Mouse (Mus musculus) stomach, postnatal 0 days (tissue): ENCODE measurements around the gene 1190007I07Rik. TPM values are rescaled to one million over a fixed set of nuclear protein-coding genes. Genes with fewer than 3 reads are reported as not detected.
"Not testable (repeated sequence)": the region's sequence is repeated elsewhere in the genome, so short reads cannot be mapped to it uniquely, and the experiment has no call there.

Source experiments
- ATAC-seq: fragments of 200-750 bp; cut with Nextera tagmentation; 2 replicates; pipeline ENCODE4 v1.8.0; 2017; ENCODE audit not compliant: low FRiP score, low TSS enrichment
- DNase-seq: peaks from one replicate; pipeline ENCODE4 v3.0.0-alpha.2; 2016; ENCODE audit warnings: low spot score
- H3K27ac ChIP-seq: fragments of 300-500 bp; sonication (generic); replicated peaks from 2 replicates; pipeline ENCODE4 v1.5.1; 2014; ENCODE audit warnings: mild to moderate bottlenecking, control low read depth
- H3K27me3 ChIP-seq: fragments of 300-500 bp; sonication (generic); 2 replicates; pipeline ENCODE4 v1.6.1; 2014; ENCODE audit warnings: low read length; ENCODE audit not compliant: control insufficient read depth, insufficient read depth
- H3K36me3 ChIP-seq: fragments of 300-500 bp; sonication (generic); 2 replicates; pipeline ENCODE4 v1.6.1; 2014; ENCODE audit warnings: low read length, mixed read lengths; ENCODE audit not compliant: control insufficient read depth, insufficient read depth
- H3K4me1 ChIP-seq: fragments of 300-500 bp; sonication (generic); replicated peaks from 2 replicates; pipeline ENCODE4 v1.6.1; 2014; ENCODE audit warnings: antibody characterized with exemption; ENCODE audit not compliant: control insufficient read depth, insufficient read depth
- H3K4me2 ChIP-seq: fragments of 300-500 bp; sonication (generic); replicated peaks from 2 replicates; pipeline ENCODE4 v1.6.1; 2014; ENCODE audit warnings: low read depth, mild to moderate bottlenecking, control low read depth, moderate library complexity
- H3K4me3 ChIP-seq: fragments of 300-500 bp; sonication (generic); 2 replicates; pipeline ENCODE4 v1.5.1; 2014; ENCODE audit warnings: low read depth, low read length, control low read depth
- H3K9ac ChIP-seq: fragments of 300-500 bp; sonication (generic); 2 replicates; pipeline ENCODE4 v1.6.1; 2014; ENCODE audit warnings: mild to moderate bottlenecking, low read length, control low read depth, mixed read lengths
- H3K9me3 ChIP-seq: fragments of 300-500 bp; sonication (generic); 2 replicates; pipeline ENCODE4 v1.6.1; 2016; ENCODE audit warnings: low read length; ENCODE audit not compliant: control insufficient read depth
- CTCF ChIP-seq: IDR thresholded peaks from 2 replicates; pipeline ENCODE4 v1.5.1; 2016; ENCODE audit warnings: antibody characterized with exemption, low read depth, mild to moderate bottlenecking, moderate library complexity
- EP300 ChIP-seq: optimal IDR thresholded peaks from 2 replicates; pipeline ENCODE3; 2016; ENCODE audit warnings: antibody characterized with exemption
- WGBS: fragments of 180-500 bp; shearing (Covaris S2); extraction: QIAGEN DNeasy Blood & Tissue Kit; methylation state at CpG from one replicate; pipeline ENCODE4 v1.1.7; 2014; 5-methylcytosine and 5-hydroxymethylcytosine counted together
- polyA plus RNA-seq: library from polyadenylated mRNA; unstranded; fragments of >200 nt; fragmentation: Nextera tagmentation; extraction: Ambion mirVana; gene quantifications from 2 replicates; pipeline ENCODE4 v1.2.1, GENCODE M21; 2015

1190007I07Rik gene
- polyA plus RNA-seq, 1 experiment from 2014 or later, result 38.0 TPM

DNA sequence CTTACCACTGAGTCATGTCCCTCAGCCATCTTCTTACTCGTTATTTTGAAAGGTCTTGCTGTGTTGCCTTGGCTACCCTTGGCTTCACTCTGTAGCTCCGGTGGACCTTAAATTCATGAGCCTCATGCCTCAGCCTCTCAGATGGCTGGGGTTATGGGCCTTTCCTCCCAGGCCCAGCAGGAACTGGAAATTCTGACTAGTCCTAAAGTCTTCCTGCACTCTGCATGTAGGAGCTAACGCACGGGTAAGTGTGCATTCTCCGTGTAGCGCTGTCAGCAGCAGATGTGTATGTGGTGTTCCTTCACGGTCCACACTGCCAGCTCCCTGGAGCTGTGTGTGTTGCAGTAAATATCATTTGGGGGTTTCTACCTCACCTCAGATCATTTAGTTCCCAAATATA, 8.1 kb upstream of the 1190007I07Rik start:
- Histone ChIP-seq H3K4me3 (no peak overlapping the region), H3K9me3 (no peaks in the 10 kb centered on the region), H3K4me1 (peaks cover 2% of the 10 kb centered on the region), H3K27me3 (no peaks in the 10 kb centered on the region), H3K4me2 (no peak overlapping the region), H3K36me3 (no peaks in the 10 kb centered on the region), H3K9ac (no peak overlapping the region), H3K27ac (no peak overlapping the region)
- 77% methylated on average over 7 of the region's 7 CpGs for WGBS
- ATAC-seq, result no peak
- no peak for TF ChIP-seq EP300
- no peak for TF ChIP-seq CTCF
- DNase-seq, result no peak

DNA sequence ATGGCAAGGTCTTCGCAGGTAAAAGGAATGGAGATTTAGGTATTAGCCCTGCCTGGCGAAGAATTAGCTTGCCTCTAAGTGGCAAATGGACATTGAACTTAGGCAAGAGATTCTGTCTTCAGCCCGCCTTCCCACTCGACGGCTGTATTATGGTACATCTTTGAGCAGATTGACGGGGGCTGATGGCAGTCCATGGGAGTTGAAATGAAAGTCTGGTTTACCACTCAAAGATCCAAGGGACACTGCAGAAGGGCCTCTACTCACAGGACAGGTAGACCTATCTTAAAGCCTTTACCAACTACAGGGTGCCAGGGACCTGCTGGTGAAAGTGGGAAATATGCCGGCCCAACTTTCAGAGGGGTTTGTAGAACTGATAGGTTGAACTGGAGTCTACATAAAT, 7.5 kb upstream of the 1190007I07Rik start:
- TF ChIP-seq EP300 (no peak), CTCF (no peak)
- ATAC-seq (no peak), DNase-seq (no peak)
- H3K9ac ChIP-seq, result peak overlapping the region; percentile 82
- no peaks in the 10 kb centered on the region for H3K36me3 ChIP-seq
- WGBS, result 16% methylated on average over 7 of the region's 7 CpGs
- no peaks in the 10 kb centered on the region for H3K9me3 ChIP-seq
- peaks cover 2% of the 10 kb centered on the region for H3K4me1 ChIP-seq
- H3K4me2 ChIP-seq, result peak overlapping the region; percentile 78
- peak overlapping the region; percentile 87; the same call in 1 of the 2 replicates for H3K27ac ChIP-seq
- H3K4me3 ChIP-seq, result peak overlapping the region; percentile 74
- H3K27me3 ChIP-seq, result no peaks in the 10 kb centered on the region

DNA sequence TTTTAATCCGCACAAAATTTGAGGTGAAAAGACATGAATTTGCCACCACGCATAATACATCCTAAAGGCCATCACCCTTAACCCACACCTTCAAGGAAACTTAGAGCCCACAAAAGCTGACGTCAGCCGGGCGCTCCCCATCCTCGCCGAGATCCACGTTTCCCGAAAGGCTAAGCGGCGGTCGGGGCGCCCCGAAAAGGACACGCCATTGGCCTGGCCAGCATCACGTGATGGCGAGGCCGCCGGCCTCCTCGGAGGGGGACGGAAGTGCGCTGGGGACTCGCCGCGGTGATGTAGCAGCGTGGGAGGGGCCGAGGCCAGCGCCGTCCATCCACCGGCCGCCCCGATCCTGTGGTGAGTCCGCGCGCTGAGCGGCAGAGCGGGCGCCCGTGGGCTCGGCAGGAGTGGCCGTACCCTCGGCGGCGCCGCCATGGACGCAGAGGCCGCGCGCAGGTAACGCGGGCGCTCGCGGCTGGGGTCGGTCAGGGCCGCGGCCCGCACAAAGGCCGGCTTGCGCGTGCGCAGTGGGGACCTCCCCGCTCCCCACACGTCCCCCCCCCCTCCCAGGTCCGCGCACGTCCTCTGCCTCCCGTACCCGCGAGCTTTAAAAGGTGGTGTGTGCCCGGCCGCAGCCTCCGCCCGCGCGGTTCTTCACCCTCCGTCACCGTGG, 6.7 kb upstream of the 1190007I07Rik start, which contains the start of gene Tdg:
Gene Tdg, plus strand, starts transcription at position 243 of the 670 bp plus-strand sequence.
- DNase-seq, result peak; percentile 97
- Histone ChIP-seq H3K4me3 (peak within 1 kb of the TSS; percentile 74), H3K4me2 (peak within 1 kb of the TSS; percentile 83), H3K27ac (peak within 1 kb of the TSS; percentile 96), H3K9ac (peak within 1 kb of the TSS; percentile 82)
- not testable (repeated sequence) for H3K9me3 ChIP-seq, H3K27me3 ChIP-seq, H3K4me1 ChIP-seq, H3K36me3 ChIP-seq
- ATAC-seq, result peak; percentile 99
- 2% methylated on average over 42 of the region's 78 CpGs for WGBS

DNA sequence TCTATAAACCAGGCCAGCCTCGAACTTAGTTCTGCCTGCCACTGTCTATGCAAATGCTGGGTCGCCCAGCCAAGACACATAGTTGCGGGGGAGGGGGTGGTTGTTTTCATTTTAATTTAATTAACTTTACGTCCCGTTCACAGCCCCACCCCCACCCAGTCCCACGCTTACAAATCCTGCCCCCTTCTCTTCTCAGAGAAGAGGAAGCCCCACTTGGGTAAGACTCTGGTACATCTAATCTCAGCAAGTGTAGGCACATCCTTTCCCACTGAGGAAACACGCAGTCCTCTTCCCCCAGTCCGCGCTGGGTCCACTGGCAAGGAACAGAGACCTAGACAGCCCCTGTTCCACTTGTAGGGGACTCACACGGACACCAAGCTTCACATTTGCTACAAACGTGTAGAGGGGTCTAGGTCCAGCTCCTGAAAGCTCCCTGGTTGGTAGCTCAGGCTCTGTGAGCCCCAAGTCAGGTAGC, 6.1 kb upstream of the 1190007I07Rik start:
- Histone ChIP-seq H3K4me1 (peaks cover 2% of the 10 kb centered on the region), H3K36me3 (no peaks in the 10 kb centered on the region), H3K27ac (peak overlapping the region; percentile 96), H3K4me3 (peak overlapping the region; percentile 74), H3K4me2 (peak overlapping the region; percentile 83), H3K9ac (peak overlapping the region; percentile 82), H3K27me3 (no peaks in the 10 kb centered on the region), H3K9me3 (no peaks in the 10 kb centered on the region)
- no peak for DNase-seq
- TF ChIP-seq CTCF (no peak), EP300 (no peak)
- WGBS, result 7% methylated on average over 11 of the region's 11 CpGs
- no peak; the same call in 1 of the 2 replicates for ATAC-seq

DNA sequence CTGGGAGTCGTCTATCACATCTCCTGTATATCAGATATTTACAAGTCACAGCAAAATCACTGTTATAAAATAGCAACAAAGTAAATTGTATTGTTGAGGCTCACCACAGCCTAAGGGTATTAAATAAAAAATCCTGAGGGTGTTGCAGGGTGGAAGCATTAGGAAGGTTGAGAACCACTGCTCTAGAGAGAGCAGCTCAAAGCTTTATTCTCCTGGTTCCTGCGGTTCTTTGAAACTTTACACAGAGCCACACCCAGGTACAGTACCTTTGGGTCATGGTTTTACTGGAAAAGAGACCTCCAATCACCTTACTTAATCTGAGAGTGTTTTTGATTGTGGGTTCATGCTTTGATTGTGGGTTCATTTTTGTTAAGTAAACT, 515 bp upstream of the 1190007I07Rik start:
- 4% methylated on average over 2 of the region's 2 CpGs for WGBS
- ATAC-seq, result peak; percentile 44; the same call in 1 of the 2 replicates

DNA sequence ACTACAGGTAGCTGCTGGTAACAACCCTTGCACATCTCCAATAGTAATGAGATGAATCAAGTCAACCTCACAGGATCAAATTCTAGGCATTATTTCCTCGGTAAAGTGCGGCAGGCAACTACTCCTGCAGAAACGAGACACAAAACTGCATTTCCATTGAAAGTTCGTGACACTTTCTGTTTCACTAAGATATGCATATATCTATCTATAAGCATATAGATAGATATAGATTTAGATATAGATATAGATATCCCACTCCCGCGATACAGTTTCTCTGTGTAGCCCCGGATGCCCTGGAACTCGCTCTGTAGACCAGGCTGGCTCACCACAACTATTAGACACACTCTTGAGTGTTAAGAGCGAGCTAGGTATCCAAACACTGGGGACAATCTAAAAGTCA, 793 bp downstream of the 1190007I07Rik start:
- 20% methylated on average over 9 of the region's 9 CpGs for WGBS
- DNase-seq, result no peak
- peak overlapping the region; percentile 64 for H3K4me2 ChIP-seq
- peak overlapping the region; percentile 67 for H3K4me3 ChIP-seq
- no peaks in the 10 kb centered on the region for H3K36me3 ChIP-seq
- no peaks in the 10 kb centered on the region for H3K9me3 ChIP-seq
- H3K27me3 ChIP-seq, result no peaks in the 10 kb centered on the region
- H3K4me1 ChIP-seq, result no peaks in the 10 kb centered on the region
- ATAC-seq, result no peak
- TF ChIP-seq EP300 (no peak), CTCF (no peak)
- H3K9ac ChIP-seq, result peak overlapping the region; percentile 87
- H3K27ac ChIP-seq, result no peak overlapping the region; the same call in 1 of the 2 replicates

More for the DNA sequence above, 515 bp upstream of the 1190007I07Rik start:
- peak overlapping the region; percentile 87; the same call in 1 of the 2 replicates for H3K9ac ChIP-seq
- not testable (repeated sequence) for H3K36me3 ChIP-seq, H3K4me1 ChIP-seq, DNase-seq, H3K9me3 ChIP-seq, H3K27me3 ChIP-seq
- peak overlapping the region; percentile 64 for H3K4me2 ChIP-seq
- peak overlapping the region; percentile 67 for H3K4me3 ChIP-seq
- peak overlapping the region; percentile 76 for H3K27ac ChIP-seq

DNA sequence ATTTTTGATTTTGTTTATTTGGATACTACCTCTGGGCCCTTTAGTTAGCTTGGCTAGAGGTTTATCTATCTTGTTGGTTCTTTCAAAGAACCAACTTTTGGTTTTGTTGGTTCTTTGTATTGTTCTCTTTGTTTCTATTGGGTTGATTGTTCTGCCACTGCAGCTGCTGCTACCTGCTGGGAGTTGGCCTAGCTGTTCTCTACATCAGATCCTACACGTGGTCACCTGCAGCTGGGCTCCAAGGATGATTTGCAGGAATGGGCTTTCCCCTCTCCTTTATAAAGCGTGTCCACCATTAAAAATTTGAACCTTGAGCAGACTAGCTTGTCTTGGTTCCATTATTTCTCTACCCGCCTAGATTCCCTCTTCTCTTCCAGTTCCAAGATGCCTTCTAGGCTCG, 28.6 kb downstream of the 1190007I07Rik start:
- H3K9me3 ChIP-seq, H3K4me2 ChIP-seq, H3K4me3 ChIP-seq, H3K27ac ChIP-seq, H3K27me3 ChIP-seq, ATAC-seq, H3K9ac ChIP-seq, H3K36me3 ChIP-seq, H3K4me1 ChIP-seq, DNase-seq: not testable (repeated sequence)
- 63% methylated on average over 4 of the region's 4 CpGs for whole genome bisulfite sequencing

DNA sequence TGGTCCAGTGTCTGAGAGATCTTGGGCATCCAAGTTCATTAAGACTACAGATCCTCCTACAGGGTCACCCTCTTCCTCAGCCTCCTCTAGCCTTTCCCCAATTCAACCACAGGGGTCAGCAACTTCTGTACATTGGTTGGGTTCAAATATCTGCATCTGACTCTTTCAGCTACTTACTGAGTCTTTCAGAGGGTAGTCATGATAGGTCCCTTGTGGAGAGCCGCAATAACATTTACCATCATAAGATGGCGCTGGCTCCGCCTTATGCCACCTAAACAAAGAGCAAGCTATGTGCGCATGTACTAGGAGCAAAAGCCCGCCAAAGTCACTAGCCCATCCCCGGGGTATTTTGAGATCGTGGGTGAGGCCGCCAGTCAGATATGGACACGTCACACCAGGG, 33.4 kb downstream of the 1190007I07Rik start:
- H3K9ac ChIP-seq, ATAC-seq, H3K4me1 ChIP-seq, H3K36me3 ChIP-seq, H3K9me3 ChIP-seq, H3K27me3 ChIP-seq, H3K27ac ChIP-seq, H3K4me2 ChIP-seq, H3K4me3 ChIP-seq, DNase-seq: not testable (repeated sequence)
- 85% methylated on average over 9 of the region's 9 CpGs for WGBS

DNA sequence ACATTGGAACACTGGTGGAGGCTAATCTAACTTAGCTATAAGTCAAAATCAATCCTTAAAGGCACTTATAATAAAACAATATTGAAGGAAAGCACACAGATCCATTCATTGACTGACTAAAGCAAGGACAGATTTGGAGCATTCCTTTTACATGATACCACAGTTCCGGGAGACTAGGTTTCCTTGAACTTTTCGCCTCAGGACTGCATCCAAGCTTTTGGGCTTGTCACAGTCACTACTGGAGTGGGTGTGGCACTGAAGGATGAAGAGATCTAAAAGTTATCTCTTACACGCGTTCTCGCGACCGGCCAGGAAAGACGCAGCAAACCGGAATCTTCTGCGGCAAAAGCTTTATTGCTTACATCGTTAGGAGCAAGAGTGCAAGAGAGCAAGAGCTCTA, 51.9 kb downstream of the 1190007I07Rik start:
- not testable (repeated sequence) for H3K4me2 ChIP-seq, H3K9ac ChIP-seq, ATAC-seq, DNase-seq, H3K36me3 ChIP-seq, H3K4me1 ChIP-seq, H3K4me3 ChIP-seq, H3K27me3 ChIP-seq, H3K9me3 ChIP-seq, H3K27ac ChIP-seq
- 96% methylated on average over 11 of the region's 11 CpGs for WGBS
